Mouse (Mus musculus): ENCODE measurements around the gene Lrrc28. TPM values are rescaled to one million over a fixed set of nuclear protein-coding genes. Genes with fewer than 3 reads are reported as not detected.
A peak's percentile ranks its signal among the peaks of the same experiment; 100 is the strongest.

Gene Lrrc28
- polyA plus RNA-seq, 1 experiment from 2014 or later, result 19.5 TPM

GRCm38 (mm10) chr7:67487889-67488411 lies 157.1 kb downstream of the Lrrc28 start:
- DNase-seq (ENCODE audit: low spot score), result no peak
- Histone ChIP-seq H3K9me3 (replicated peaks) (no peaks in the 10 kb centered on the region), H3K4me1 (peaks cover 7% of the 10 kb centered on the region; the same call in 1 of the 2 replicates), H3K27ac (replicated peaks) (no peak overlapping the region), H3K4me3 (no peak overlapping the region), H3K36me3 (no peaks in the 10 kb centered on the region), H3K27me3 (ENCODE audit: low read depth, poor library complexity, severe bottlenecking) (no peaks in the 10 kb centered on the region)
- 83% methylated on average over 10 of the region's 10 CpGs for WGBS

GRCm38 (mm10) chr7:67486925-67487760 lies 157.9 kb downstream of the Lrrc28 start:
- Histone ChIP-seq H3K4me1 (peaks cover 11% of the 10 kb centered on the region), H3K27me3 (ENCODE audit: low read depth, poor library complexity, severe bottlenecking) (no peaks in the 10 kb centered on the region), H3K9me3 (replicated peaks) (no peaks in the 10 kb centered on the region), H3K4me3 (no peak overlapping the region), H3K36me3 (no peaks in the 10 kb centered on the region), H3K27ac (replicated peaks) (no peak overlapping the region)
- 82% methylated on average over 15 of the region's 15 CpGs for WGBS
- no peak for DNase-seq (ENCODE audit: low spot score)

- 90% methylated on average over 5 of the region's 5 CpGs for WGBS
- Histone ChIP-seq H3K27me3 (ENCODE audit: low read depth, poor library complexity, severe bottlenecking) (no peaks in the 10 kb centered on the region), H3K36me3 (no peaks in the 10 kb centered on the region), H3K27ac (replicated peaks) (no peak overlapping the region), H3K4me1 (peaks cover 11% of the 10 kb centered on the region), H3K4me3 (no peak overlapping the region), H3K9me3 (replicated peaks) (no peaks in the 10 kb centered on the region)
- DNase-seq (ENCODE audit: low spot score), result no peak
These were observed 158.7 kb downstream of the Lrrc28 start for GRCm38 (mm10) chr7:67486417-67486816.

GRCm38 (mm10) chr7:67483698-67484097 lies 161.4 kb downstream of the Lrrc28 start:
- Histone ChIP-seq H3K27me3 (ENCODE audit: low read depth, poor library complexity, severe bottlenecking) (no peaks in the 10 kb centered on the region), H3K27ac (replicated peaks) (no peak overlapping the region), H3K4me3 (no peak overlapping the region), H3K9me3 (replicated peaks) (no peaks in the 10 kb centered on the region), H3K36me3 (no peaks in the 10 kb centered on the region), H3K4me1 (peaks cover 21% of the 10 kb centered on the region)
- WGBS, result 94% methylated on average over 4 of the region's 4 CpGs
- DNase-seq (ENCODE audit: low spot score), result no peak

GRCm38 (mm10) chr7:67479576-67480413 lies 165.3 kb downstream of the Lrrc28 start:
- H3K36me3 ChIP-seq, result no peaks in the 10 kb centered on the region
- no peaks in the 10 kb centered on the region for H3K9me3 ChIP-seq (replicated peaks)
- H3K27me3 ChIP-seq (ENCODE audit: low read depth, poor library complexity, severe bottlenecking), result no peaks in the 10 kb centered on the region
- H3K4me1 ChIP-seq, result peaks cover 30% of the 10 kb centered on the region
- H3K27ac ChIP-seq (replicated peaks), result peak overlapping the region; percentile 30; the same call in 1 of the 2 replicates
- H3K4me3 ChIP-seq, result no peak overlapping the region
- no peak for DNase-seq (ENCODE audit: low spot score)
- WGBS, result 87% methylated on average over 17 of the region's 17 CpGs

- no peak for DNase-seq (ENCODE audit: low spot score)
- WGBS, result 71% methylated on average over 5 of the region's 5 CpGs
- Histone ChIP-seq H3K36me3 (no peaks in the 10 kb centered on the region), H3K27me3 (ENCODE audit: low read depth, poor library complexity, severe bottlenecking) (no peaks in the 10 kb centered on the region), H3K4me1 (peaks cover 33% of the 10 kb centered on the region), H3K9me3 (replicated peaks) (no peaks in the 10 kb centered on the region), H3K4me3 (no peak overlapping the region), H3K27ac (replicated peaks) (peak overlapping the region; percentile 30; the same call in 1 of the 2 replicates)
These were observed 165.9 kb downstream of the Lrrc28 start for GRCm38 (mm10) chr7:67479168-67479567.

- H3K36me3 ChIP-seq, result no peaks in the 10 kb centered on the region
- 55% methylated on average over 10 of the region's 10 CpGs for WGBS
- H3K4me1 ChIP-seq, result peaks cover 33% of the 10 kb centered on the region
- no peaks in the 10 kb centered on the region for H3K27me3 ChIP-seq (ENCODE audit: low read depth, poor library complexity, severe bottlenecking)
- no peaks in the 10 kb centered on the region for H3K9me3 ChIP-seq (replicated peaks)
- no peak overlapping the region for H3K4me3 ChIP-seq
- DNase-seq (ENCODE audit: low spot score), result no peak
- peak overlapping the region; percentile 49; the same call in 1 of the 2 replicates for H3K27ac ChIP-seq (replicated peaks)
These were observed 167.1 kb downstream of the Lrrc28 start for GRCm38 (mm10) chr7:67477996-67478395.

GRCm38 (mm10) chr7:67471295-67471694 lies 173.8 kb downstream of the Lrrc28 start:
- 81% methylated on average over 11 of the region's 11 CpGs for WGBS
- no peak for DNase-seq (ENCODE audit: low spot score)
- Histone ChIP-seq H3K4me3 (no peak overlapping the region), H3K4me1 (peaks cover 14% of the 10 kb centered on the region), H3K27me3 (ENCODE audit: low read depth, poor library complexity, severe bottlenecking) (no peaks in the 10 kb centered on the region), H3K27ac (replicated peaks) (no peak overlapping the region), H3K9me3 (replicated peaks) (no peaks in the 10 kb centered on the region), H3K36me3 (no peaks in the 10 kb centered on the region)

GRCm38 (mm10) chr7:67468802-67469408 lies 176.2 kb downstream of the Lrrc28 start:
- Histone ChIP-seq H3K27me3 (ENCODE audit: low read depth, poor library complexity, severe bottlenecking) (no peaks in the 10 kb centered on the region; the same call in none of the 2 replicates), H3K4me1 (peaks cover 16% of the 10 kb centered on the region), H3K36me3 (no peaks in the 10 kb centered on the region), H3K9me3 (replicated peaks) (no peaks in the 10 kb centered on the region), H3K27ac (replicated peaks) (no peak overlapping the region), H3K4me3 (no peak overlapping the region)
- DNase-seq (ENCODE audit: low spot score), result no peak
- WGBS, result 87% methylated on average over 7 of the region's 7 CpGs

- no peaks in the 10 kb centered on the region for H3K36me3 ChIP-seq
These were observed 176.9 kb downstream of the Lrrc28 start for GRCm38 (mm10) chr7:67468180-67468579.

GRCm38 (mm10) chr7:67466322-67466721 lies 178.7 kb downstream of the Lrrc28 start:
- Histone ChIP-seq H3K27me3 (ENCODE audit: low read depth, poor library complexity, severe bottlenecking) (peaks cover 18% of the 10 kb centered on the region), H3K4me3 (no peak overlapping the region), H3K9me3 (replicated peaks) (no peaks in the 10 kb centered on the region), H3K27ac (replicated peaks) (no peak overlapping the region), H3K4me1 (peaks cover 31% of the 10 kb centered on the region), H3K36me3 (no peaks in the 10 kb centered on the region)
- WGBS, result 87% methylated on average over 2 of the region's 2 CpGs
- no peak for DNase-seq (ENCODE audit: low spot score)

More at GRCm38 (mm10) chr7:67468180-67468579, 176.9 kb downstream of the Lrrc28 start:
- Histone ChIP-seq H3K27me3 (ENCODE audit: low read depth, poor library complexity, severe bottlenecking) (peaks cover under 1% of the 10 kb centered on the region), H3K27ac (replicated peaks) (no peak overlapping the region), H3K9me3 (replicated peaks) (no peaks in the 10 kb centered on the region), H3K4me1 (peaks cover 24% of the 10 kb centered on the region), H3K4me3 (no peak overlapping the region)
- 87% methylated on average over 3 of the region's 3 CpGs for WGBS
- no peak for DNase-seq (ENCODE audit: low spot score)

GRCm38 (mm10) chr7:67464633-67465032 lies 180.4 kb downstream of the Lrrc28 start:
- no peak for DNase-seq (ENCODE audit: low spot score)
- H3K36me3 ChIP-seq, result no peaks in the 10 kb centered on the region
- H3K27me3 ChIP-seq (ENCODE audit: low read depth, poor library complexity, severe bottlenecking), result peaks cover 26% of the 10 kb centered on the region
- WGBS, result 92% methylated on average over 8 of the region's 8 CpGs
- no peak overlapping the region for H3K4me3 ChIP-seq
- peaks cover 40% of the 10 kb centered on the region for H3K4me1 ChIP-seq
- no peaks in the 10 kb centered on the region for H3K9me3 ChIP-seq (replicated peaks)
- peak overlapping the region; percentile 72; the same call in 1 of the 2 replicates for H3K27ac ChIP-seq (replicated peaks)
